Mouse (Mus musculus): ENCODE results near the gene Prkce.

The Prkce gene

GRCm38 (mm10) chr17:86615592-86616291 is 448.2 kb downstream of the Prkce start:
- DNase-seq (ENCODE audit: low spot score in 2 of 2) = no peak

GRCm38 (mm10) chr17:86617570-86618237 is 450.1 kb downstream of the Prkce start:
- DNase-seq (ENCODE audit: low spot score in 2 of 2) = no peak

- no peak for DNase-seq (ENCODE audit: low spot score in 2 of 2)
Measured at GRCm38 (mm10) chr17:86618431-86618861, 450.9 kb downstream of the Prkce start.

- no peak for DNase-seq (ENCODE audit: low spot score in 2 of 2)
Measured at GRCm38 (mm10) chr17:86622862-86623261, 455.3 kb downstream of the Prkce start.

- DNase-seq (ENCODE audit: low spot score in 2 of 2) = no peak
Measured at GRCm38 (mm10) chr17:86626523-86626922, 458.9 kb downstream of the Prkce start.

- no peak for DNase-seq (ENCODE audit: low spot score in 2 of 2)
Measured at GRCm38 (mm10) chr17:86633131-86633530, 465.5 kb downstream of the Prkce start.

- no peak for DNase-seq (ENCODE audit: low spot score in 2 of 2)
Measured at GRCm38 (mm10) chr17:86637311-86637710, 469.7 kb downstream of the Prkce start.

- DNase-seq (ENCODE audit: low spot score in 2 of 2) = no peak
Measured at GRCm38 (mm10) chr17:86639279-86639678, 471.7 kb downstream of the Prkce start.

GRCm38 (mm10) chr17:86647226-86647625 is 479.6 kb downstream of the Prkce start:
- no peak for DNase-seq (ENCODE audit: low spot score in 2 of 2)

GRCm38 (mm10) chr17:86648856-86649435 is 481.4 kb downstream of the Prkce start:
- DNase-seq (ENCODE audit: low spot score in 2 of 2) = no peak

GRCm38 (mm10) chr17:86650241-86650640 is 482.7 kb downstream of the Prkce start:
- DNase-seq (ENCODE audit: low spot score in 2 of 2) = no peak

GRCm38 (mm10) chr17:86651091-86651490 is 483.5 kb downstream of the Prkce start:
- DNase-seq (ENCODE audit: low spot score in 2 of 2) = no peak

GRCm38 (mm10) chr17:86652751-86653150 is 485.2 kb downstream of the Prkce start:
- no peak for DNase-seq (ENCODE audit: low spot score in 2 of 2)

GRCm38 (mm10) chr17:86656369-86656768 is 488.8 kb downstream of the Prkce start:
- DNase-seq (ENCODE audit: low spot score in 2 of 2) = no peak

GRCm38 (mm10) chr17:86662301-86662700 is 494.7 kb downstream of the Prkce start:
- no peak for DNase-seq (ENCODE audit: low spot score in 2 of 2)

GRCm38 (mm10) chr17:86663471-86663870 is 495.9 kb downstream of the Prkce start:
- no peak for DNase-seq (ENCODE audit: low spot score in 2 of 2)

GRCm38 (mm10) chr17:86667836-86668600 is 500.4 kb downstream of the Prkce start:
- no peak for DNase-seq (ENCODE audit: low spot score in 2 of 2)

- DNase-seq (ENCODE audit: low spot score in 2 of 2) = no peak
Measured at GRCm38 (mm10) chr17:86669641-86670373, 502.2 kb downstream of the Prkce start.

- DNase-seq (ENCODE audit: low spot score in 2 of 2) = no peak
Measured at GRCm38 (mm10) chr17:86670731-86671130, 503.1 kb downstream of the Prkce start.

- DNase-seq (ENCODE audit: low spot score in 2 of 2) = no peak
Measured at GRCm38 (mm10) chr17:86674971-86675370, 507.4 kb downstream of the Prkce start.

GRCm38 (mm10) chr17:86676336-86676735 is 508.8 kb downstream of the Prkce start:
- DNase-seq (ENCODE audit: low spot score in 2 of 2) = no peak
